Mouse (Mus musculus) splenic B cell, adult 2 months (primary cell): Measurements from ENCODE around the gene Lonp2.

Experiments used
- DNase-seq: peaks from one replicate; pipeline ENCODE4 v3.0.0-alpha.2; 2011; ENCODE audit warnings: low read depth, low spot score
- H3K27me3 ChIP-seq: 2 replicates; pipeline ENCODE4 v1.6.1; 2012; ENCODE audit warnings: mild to moderate bottlenecking, low read length, moderate library complexity, mixed read lengths; ENCODE audit not compliant: control insufficient read depth, poor library complexity, insufficient read depth, severe bottlenecking
- H3K36me3 ChIP-seq: 2 replicates; pipeline ENCODE4 v1.6.1; 2012; ENCODE audit warnings: mild to moderate bottlenecking, low read length, moderate library complexity, mixed read lengths; ENCODE audit not compliant: control insufficient read depth, poor library complexity, insufficient read depth, severe bottlenecking

The Lonp2 gene

GRCm38 (mm10) chr8:86766548-86767211 lies 142.8 kb downstream of the Lonp2 start:
- DNase-seq: no peak
- no peaks in the 10 kb centered on the region for H3K36me3 ChIP-seq
- no peaks in the 10 kb centered on the region for H3K27me3 ChIP-seq

- no peak for DNase-seq
- H3K36me3 ChIP-seq: no peaks in the 10 kb centered on the region
- H3K27me3 ChIP-seq: no peaks in the 10 kb centered on the region
These were observed 144.7 kb downstream of the Lonp2 start for GRCm38 (mm10) chr8:86768499-86768898.

GRCm38 (mm10) chr8:86769945-86770715 lies 146.3 kb downstream of the Lonp2 start:
- H3K27me3 ChIP-seq: no peaks in the 10 kb centered on the region
- no peak for DNase-seq

More at GRCm38 (mm10) chr8:86769945-86770715, 146.3 kb downstream of the Lonp2 start:
- H3K36me3 ChIP-seq: no peaks in the 10 kb centered on the region
